Mouse (Mus musculus): ENCODE data around the gene Myo1e.
A peak's percentile ranks its signal among the peaks of the same experiment; 100 is the strongest.

Gene Myo1e

DNA sequence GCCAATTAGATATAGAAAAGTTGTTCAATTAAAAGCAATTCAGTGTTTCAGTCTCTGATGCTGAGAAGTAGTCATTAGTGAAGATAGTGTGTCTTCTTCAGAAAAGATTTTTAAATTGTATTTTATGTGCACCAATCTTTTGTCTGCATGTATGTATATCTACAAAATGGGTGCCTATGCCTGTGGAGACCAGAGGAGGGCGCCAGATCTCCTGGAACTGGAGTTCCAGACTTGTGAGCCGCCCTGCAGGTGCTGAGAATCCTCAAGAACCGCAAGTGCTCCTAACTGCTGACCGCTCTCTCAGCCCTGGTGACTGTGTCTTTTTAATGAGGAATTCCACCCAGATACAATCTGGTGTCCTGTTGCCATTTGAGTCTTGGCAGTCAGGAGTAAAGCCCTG is 76.0 kb downstream of the Myo1e start:
- DNase-seq (ENCODE audit: low spot score): no peak

DNA sequence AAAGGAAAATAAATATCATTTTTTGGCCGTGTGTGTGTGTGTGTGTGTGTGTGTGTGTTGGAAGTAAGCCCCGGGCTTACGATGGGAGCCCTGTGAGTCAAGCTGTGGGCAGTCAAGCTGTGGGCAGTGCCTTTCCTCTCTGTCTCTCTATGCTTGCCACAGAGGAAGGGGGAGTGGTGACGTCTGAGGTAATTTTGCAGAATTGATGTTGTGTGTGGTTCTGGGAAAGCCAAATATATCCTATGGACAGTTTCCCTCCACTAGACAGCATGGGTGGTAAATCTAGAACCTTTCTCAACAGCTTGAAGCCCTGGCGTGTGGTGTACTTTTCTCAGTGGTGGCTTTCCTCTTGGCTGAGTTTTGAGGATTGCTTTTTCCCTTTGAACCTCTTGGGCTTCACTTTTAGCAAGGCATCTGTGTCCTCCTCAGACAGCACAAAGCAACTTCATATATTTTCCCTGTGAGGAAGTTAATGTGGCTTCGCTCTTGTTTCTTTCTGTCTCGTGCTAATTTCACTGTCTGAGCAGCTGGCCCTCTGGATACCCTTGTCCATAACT is 77.5 kb downstream of the Myo1e start:
- no peak for DNase-seq (ENCODE audit: low spot score)

DNA sequence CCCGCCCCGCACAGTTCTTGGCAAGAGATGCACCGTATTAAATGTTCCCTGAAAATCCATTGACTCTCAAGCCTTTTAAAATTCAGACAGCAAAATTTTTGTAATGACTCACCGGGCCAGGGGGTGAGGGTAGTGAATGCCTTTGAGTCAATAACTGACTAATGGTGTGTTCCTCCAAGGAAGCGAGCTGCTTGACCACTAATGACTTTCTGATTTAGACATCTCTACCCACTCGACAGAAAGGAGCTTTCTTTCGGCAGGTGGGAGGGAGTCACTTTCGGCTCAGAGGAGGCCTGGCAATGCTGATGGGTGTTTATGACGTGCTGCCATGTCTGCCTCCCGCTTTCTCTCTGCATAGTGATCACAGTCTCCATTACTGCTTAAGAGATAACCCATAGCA is 83.6 kb downstream of the Myo1e start:
- no peak for DNase-seq (ENCODE audit: low spot score)

DNA sequence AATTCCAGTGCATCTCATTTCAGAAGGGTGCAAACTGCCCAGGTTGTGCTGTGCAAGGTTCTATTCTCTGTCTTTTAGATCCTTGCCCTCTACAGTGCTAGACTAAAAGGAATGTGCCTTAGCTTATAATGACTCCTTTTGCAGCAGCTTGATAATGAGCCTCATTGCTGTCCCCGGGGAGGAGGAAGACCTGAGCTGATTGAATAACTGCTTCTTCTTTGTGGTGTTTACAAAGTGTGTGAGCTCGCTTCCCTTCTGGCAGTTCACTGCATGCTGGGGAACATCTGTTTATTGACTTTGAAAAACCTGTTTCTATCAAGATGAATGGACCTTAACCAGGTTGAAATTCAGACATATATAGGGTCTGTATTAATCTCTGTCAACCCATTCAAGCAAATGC is 89.8 kb downstream of the Myo1e start:
- DNase-seq (ENCODE audit: low spot score): no peak

DNA sequence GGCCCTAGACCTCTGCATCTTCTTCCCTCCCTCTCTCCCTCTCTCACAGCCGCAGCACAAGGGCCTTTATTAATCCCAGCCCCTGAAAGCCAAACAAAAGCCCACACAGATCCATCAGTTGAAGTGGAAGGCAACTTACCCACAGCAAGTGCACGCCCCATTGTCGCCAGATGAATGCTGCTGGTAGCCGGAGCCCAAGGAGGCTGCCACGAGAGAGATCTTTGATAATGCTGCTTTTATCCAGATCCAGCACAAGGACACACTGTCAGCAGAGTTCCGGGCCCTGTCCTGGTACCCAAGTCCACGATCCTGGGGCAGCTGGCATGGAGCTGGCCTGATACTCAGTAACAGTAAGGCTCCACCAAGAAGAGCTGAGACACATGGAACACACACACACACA is 91.1 kb downstream of the Myo1e start:
- no peak for DNase-seq (ENCODE audit: low spot score)

DNA sequence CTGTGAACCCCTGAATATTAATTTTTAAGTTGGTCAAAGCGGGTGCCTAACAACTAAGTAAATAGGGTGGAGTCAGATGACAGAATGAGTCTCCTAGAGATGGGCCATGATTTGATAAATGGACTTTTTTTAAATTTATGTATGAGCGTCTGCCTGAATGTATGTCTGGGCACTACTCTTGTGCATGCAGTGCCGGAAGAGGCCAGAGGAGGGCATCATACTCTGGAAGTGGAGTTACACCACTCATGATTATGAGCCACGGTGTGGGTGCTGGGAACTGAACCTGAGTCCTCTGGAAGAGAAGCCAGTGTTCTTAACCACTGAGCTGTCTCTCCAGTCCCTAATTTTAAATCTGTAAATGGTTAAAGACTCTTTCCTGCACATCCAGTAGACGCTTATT is 93.6 kb downstream of the Myo1e start:
- DNase-seq (ENCODE audit: low spot score): no peak

DNA sequence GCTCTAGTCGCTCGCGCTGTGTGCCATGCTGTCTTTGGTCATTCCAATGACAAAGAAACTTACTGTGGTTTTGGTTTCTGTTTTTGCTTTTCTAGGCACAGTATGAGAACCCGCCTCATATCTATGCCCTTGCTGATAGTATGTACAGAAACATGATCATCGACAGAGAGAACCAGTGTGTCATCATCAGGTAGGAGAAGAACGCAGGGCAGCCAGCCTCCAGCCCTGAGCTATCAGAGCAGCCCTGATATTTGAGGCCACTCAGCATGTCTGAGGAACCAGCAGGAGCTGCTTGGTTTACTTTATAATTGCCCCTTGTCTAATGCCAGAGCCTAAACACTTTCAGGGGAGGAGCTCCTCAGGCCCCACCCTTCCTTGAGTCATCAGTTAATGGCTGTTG is 94.4 kb downstream of the Myo1e start:
- DNase-seq (ENCODE audit: low spot score): no peak

DNA sequence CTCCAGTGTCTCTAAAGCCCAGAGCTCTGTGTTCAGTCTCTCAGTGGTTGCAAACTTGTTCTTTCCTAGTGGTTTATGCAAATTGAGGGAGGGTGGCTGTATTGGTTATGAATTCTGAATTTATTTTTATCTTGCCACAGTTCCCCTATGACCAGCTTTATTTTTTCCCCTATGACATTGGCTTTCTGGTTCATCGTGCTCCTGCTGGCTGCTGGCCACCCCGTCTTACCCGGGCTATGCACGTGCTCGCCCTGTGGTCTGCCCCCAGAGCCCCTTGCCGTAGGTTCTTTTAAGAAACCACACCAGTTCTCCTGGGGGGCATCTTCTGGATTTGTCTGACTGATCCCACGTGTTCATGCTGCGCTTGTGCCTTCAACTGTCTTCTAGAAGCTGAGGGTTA is 97.8 kb downstream of the Myo1e start:
- DNase-seq (ENCODE audit: low spot score): no peak

DNA sequence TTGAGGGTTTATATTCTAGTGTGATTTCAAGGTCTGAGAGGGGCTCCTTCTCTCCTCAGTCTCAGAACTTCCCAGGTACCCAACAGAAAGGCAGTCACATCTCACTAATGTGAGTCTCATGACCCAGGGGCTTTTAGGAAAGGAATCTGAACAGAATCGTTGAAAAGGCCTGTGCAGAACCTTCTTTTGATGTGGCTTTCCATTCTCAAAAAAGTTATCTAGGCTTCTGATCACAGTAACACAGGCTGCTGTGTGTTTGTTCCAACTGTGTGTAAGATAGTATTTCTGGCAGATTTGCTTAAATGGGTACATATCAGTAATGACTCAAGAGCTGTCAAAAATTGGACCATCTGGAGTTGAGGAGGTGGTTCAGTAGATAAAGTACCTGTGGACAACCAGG is 102.9 kb downstream of the Myo1e start:
- DNase-seq (ENCODE audit: low spot score): no peak

DNA sequence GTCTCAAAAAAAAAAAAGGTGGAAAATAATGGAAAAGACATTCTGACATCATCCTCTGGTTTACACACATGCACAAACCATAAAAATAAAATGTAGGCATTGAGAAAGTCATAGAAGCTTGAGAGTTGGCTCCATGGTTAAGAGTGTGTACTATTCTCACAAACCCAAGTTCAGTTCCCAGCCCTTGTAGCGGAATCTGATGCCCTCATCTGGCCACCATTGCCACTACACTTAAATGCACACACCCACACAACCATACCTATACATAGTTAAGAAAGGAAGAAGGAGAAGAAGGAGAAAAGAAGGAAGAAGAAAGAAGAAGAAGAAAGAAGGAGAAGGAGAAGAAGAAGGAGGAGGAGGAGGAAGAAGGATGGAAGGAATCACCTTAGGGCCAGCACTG is 106.9 kb downstream of the Myo1e start:
- DNase-seq (ENCODE audit: low spot score): no peak

DNA sequence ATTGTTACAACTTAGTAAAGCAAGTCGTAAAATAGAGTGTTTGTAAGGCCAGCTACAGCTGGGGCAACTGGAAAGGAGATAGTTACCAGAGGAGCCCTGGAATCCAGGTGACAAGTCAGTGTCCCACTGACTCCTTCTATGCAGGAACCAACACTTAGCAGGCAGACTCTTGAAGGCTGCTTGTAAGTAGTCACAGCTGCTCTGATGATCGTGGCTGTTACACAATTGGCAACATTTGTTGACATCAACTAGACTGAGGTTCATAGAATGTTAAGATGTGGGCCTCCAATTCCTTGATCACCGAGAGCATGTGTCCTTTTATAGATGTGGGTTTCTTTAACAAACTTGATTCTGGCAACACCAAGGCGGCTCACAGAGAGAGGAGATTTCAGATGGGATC is 108.0 kb downstream of the Myo1e start:
- DNase-seq (ENCODE audit: low spot score): no peak

DNA sequence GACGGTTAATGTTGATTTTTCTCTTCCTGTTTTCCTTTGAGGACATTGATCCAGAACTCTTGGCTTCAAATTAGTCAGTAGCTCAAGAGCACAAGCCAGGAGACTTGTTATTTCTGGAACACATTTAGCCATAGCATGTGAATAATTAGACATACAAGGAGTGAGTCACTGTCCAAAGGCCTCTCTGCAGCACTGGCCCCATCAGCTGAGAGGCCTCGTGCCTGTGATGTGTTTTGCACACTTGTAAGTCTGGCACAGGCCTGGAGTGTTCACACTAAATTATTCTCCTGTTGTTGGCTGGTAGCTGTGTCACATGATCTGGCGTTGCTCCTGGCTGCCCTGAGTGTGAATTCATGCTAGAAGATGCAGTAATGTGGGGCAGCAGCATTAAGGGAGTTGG is 111.5 kb downstream of the Myo1e start:
- no peak for DNase-seq (ENCODE audit: low spot score)

DNA sequence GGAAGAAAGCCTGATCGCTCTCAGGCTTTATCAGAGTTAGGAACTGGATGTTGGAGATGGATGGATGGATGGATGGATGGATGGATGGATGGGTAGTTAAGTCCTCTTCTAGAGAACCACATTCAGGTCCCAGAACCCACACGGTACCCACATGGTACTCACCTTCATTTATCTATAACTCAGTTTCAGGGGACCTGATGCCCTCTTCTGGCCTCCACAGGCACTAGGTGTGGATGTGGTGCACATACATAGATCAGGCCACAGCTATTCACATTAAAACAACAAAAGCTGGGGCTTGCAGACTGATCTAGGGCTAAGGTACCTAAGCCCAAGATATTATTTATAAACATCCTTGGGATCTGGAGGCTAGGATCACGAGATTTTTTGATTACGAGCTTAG is 117.2 kb downstream of the Myo1e start:
- no peak for DNase-seq (ENCODE audit: low spot score)

DNA sequence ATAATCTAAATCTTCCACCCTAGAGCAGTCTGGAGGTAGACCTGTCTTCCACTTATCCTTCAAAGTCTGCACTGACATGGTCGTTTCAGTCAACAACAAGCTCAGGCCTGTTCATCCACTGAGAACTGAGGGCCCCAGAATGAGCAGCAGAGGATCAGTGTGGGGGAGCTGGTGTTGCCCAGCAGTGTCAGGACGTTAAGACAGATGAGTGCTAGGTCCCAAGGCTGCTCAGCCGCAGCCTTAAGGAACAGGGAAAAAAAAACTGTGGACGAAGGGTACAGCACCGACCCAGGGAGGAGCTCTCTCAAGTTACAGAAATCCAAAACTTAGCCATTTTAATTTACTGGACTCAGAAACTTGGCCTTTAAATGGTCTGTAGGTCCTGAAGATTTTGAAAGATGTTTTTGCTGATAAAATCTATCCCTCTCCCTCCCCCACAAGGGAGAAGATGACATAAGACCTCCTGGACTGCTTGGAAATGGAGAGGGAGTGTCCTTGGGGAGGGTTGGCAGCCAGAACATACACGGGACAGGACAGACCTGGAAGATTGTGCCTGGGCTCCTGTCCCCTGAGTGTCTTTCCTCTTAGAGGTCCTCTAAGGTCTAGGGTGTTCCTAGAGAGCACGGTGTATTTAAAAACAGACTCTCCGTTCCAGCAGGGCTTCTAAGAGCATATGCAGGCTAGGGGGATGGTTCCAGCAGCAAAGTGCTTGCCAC is 118.9 kb downstream of the Myo1e start:
- DNase-seq (ENCODE audit: low spot score): no peak

DNA sequence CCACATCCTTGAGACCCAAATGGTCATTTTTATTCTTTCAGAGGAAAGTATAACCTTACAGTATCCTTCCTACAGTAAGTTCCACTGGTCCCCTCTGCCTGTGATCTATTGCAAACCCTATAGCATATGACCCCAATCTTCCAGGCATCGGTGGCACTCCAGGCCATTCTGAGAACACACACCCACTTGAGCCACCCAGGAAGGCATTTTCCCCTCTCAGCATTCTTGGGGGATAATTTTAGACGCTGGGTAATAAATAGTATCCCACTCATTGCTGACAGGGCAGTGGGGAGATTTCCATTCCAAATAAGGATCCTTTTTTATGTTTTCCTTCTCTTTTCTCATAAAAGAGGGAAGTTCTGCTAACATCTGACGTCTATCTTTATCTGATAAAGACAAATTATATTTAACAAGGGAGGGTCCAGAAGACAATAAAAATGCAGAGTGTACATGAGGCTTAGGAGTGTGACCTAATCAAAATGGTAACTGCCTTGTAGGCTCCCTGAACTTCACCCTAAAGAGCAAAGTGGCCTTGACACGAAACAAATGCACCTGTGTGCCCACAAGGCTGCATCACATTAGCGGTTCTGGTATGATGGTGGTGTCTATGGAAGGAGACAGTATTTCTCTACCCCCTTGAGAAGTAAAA is 121.2 kb downstream of the Myo1e start:
- no peak for DNase-seq (ENCODE audit: low spot score)

DNA sequence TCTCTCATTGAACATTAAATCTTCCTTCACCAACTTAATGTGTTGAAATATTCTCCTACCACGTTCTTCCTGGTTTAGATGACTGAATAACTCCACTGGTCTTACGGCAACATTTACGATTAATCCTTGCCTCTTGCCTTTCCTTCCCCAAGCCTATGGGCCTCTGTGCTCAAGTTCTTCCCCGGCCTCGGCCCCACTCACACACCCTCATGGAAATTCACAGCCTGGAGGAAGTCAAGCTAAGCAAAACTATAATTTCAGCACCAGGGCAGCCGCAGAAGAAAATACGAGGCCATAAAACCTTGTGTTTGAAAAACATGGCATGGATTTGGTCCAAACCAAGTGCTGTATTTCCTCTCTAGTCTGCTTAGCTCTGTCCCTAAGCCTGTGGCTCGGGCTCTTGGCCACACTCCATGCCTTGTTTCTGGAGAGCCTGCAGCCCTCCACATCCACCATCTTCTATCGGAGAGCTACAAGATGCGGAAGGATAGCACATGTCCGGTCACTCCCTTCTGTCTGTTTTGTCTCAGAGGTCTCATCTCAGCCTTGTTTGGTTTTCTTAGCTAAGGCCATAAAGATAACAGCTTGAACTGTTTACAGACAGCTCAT is 124.7 kb downstream of the Myo1e start:
- DNase-seq (ENCODE audit: low spot score): peak; percentile 81

DNA sequence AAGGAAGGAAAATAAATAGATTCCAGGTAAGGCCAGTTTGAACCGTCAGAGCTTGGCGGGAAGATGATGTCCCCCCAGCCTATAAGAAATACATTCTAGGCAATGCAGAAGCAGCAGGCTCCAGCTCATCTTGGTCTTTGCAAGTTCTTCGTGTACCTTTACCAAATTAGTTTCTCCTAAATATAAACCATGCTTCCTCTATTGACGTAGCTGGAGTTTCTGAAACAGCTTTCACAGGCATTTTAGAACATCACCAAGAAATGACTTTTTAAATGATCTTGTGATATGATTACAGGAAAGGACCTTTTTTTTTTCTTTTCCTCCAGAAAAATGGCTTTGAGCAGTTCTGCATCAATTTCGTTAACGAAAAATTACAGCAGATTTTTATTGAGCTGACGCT is 131.2 kb downstream of the Myo1e start:
- no peak for DNase-seq (ENCODE audit: low spot score)

DNA sequence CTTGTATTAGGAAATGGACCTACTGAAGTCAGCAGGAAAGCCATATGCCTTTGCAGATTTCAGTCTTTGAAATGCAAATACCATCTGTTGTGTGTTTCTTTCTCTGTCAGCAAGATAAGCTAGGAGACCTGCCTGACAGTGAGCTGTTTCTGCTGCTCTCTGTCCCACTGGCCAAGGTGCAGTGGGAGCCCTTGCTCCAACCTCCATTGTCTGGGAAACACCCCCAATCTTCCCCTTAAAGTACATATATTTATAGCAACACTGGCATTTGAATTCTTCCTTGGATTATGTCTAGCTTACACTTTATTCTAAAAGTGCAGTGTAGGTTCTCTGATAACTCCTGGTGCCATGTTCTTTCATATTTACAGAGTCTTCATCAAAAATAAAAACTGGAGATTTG is 131.7 kb downstream of the Myo1e start:
- DNase-seq (ENCODE audit: low spot score): no peak

DNA sequence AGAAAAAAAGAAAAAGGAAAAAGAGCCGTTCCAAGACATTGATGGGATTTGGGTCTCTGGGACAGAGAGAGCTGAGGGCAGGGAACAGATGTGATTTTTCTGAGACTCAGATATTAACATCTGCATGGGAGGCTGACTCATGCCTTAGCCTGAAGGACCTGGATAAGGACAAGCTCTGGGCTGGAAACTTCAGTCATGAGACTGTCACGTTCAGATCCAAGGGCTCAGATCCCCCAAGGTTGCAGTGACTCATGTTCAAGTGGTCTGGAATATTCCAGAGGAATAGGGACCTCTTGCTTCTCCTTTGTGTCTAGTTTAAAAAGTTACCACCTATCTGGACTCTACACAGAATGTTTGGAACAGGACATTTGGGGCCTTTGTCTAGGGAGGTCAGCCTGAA is 142.1 kb downstream of the Myo1e start:
- peak; percentile 15 for DNase-seq (ENCODE audit: low spot score)

DNA sequence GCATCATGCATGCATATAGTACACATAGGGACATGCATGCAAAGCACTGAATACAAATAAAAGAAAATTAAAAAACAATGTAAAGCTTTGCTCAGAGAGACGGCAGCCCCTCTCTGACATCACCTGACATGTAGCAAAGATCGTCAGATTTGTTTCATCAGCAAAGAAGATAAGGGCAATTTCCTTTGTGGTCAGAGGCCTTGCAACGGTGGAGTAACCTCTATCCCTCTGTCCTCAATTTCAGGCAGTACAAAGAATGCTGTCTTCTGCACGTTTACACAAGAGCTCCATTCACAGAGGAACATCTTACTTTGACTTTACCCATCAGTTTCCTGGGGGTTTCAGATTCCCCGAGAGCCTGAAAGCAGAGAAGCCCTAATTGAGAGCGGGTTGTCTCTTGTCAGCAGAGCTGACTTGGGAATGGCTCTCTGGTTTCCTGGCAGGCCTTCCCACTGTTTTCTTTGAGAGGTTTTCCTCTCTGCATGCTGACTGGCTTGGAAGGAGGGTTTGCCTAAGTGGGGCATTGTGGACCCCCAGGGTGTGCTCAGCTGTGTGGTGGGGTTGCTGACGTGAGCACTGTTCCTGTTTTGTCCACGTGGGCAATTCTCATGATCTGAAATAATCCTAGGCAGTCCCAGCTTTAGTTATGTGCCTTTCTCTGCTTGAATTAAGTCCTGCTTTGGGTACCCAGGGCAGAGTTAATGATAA is 144.6 kb downstream of the Myo1e start:
- DNase-seq (ENCODE audit: low spot score): no peak

DNA sequence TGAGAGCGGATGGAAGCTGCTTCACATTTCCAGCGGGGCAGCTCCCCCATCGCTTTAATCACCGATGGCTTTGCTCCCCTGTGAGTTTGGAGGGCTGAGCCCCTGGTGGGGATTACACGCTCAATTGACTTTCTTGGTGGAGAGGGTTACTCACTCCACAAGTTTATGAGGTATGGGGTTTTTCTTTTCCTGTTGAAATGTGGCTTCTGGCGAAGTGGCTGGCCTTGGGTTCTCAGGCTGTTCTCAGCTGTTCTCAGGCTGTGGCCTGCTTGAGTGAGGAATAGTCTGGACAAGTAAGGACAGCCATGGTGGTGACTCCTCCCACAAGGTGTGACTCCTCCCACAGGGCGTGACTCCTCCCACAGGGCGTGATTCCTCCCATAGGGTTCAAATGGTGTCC is 149.1 kb downstream of the Myo1e start:
- DNase-seq (ENCODE audit: low spot score): no peak

DNA sequence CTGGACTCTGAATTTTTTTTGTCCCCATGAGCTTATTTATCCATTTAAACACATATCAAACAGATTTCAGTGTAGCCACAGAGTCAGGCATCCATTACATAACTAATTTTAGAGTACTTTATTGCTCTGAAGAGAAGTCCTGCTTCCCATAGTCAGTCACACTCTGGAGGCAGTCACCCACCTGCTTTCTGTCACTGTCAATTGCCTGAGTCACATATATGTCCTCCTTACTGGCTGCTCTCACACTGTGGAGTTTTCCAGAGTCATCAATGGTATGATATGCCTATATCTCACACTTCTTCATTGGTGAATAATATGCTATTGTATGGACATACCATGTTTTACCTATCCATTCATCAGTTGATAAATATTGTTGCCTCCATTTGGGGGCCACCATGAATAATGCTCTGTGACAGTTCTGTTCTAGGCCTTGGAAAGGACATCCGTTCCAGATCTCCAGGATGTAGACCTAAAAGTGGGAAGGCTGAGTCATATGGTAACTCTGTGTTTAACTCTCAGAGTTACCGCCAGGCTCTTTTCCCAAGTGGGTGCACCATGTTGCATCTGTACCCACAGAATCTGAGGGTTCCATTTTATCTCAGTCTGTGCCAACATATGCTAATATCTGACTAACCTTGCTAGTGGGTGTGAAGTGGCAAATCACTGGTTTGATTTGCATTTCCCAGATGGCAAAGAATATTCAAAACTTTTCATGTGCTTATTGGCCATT is 152.4 kb downstream of the Myo1e start:
- no peak for DNase-seq (ENCODE audit: low spot score)

All from ovary, adult 18-20 months (tissue).